Mouse (Mus musculus) lung, embryonic 15.5 days (tissue): Measurements from ENCODE around the gene Mvp. TPM values are rescaled to one million over a fixed set of nuclear protein-coding genes. Genes with fewer than 3 reads are reported as not detected.

Experiments used
- ATAC-seq: fragments of 200-750 bp; cut with Nextera tagmentation; 2 replicates; pipeline ENCODE4 v1.8.0; 2017; ENCODE audit warnings: moderate number of reproducible peaks, borderline replicate concordance; ENCODE audit not compliant: low FRiP score, low TSS enrichment; ENCODE audit errors: extremely low read depth
- H3K27ac ChIP-seq: fragments of 300-500 bp; sonication (generic); 2 replicates; pipeline ENCODE4 v1.5.1; 2015; ENCODE audit warnings: moderate library complexity, mild to moderate bottlenecking, inconsistent platforms
- H3K27me3 ChIP-seq: fragments of 300-500 bp; sonication (generic); 2 replicates; pipeline ENCODE4 v1.6.1; 2015; ENCODE audit warnings: inconsistent platforms
- H3K36me3 ChIP-seq: fragments of 300-500 bp; sonication (generic); 2 replicates; pipeline ENCODE4 v1.6.1; 2015; ENCODE audit warnings: inconsistent platforms
- H3K4me1 ChIP-seq: fragments of 300-500 bp; sonication (generic); 2 replicates; pipeline ENCODE4 v1.6.1; 2015; ENCODE audit warnings: inconsistent platforms
- H3K4me2 ChIP-seq: fragments of 300-500 bp; sonication (generic); 2 replicates; pipeline ENCODE4 v1.6.1; 2015; ENCODE audit warnings: inconsistent platforms, mild to moderate bottlenecking, moderate library complexity
- H3K4me3 ChIP-seq: fragments of 300-500 bp; sonication (generic); 2 replicates; pipeline ENCODE4 v1.5.1; 2015; ENCODE audit warnings: mild to moderate bottlenecking, inconsistent platforms
- H3K9ac ChIP-seq: fragments of 300-500 bp; sonication (generic); 2 replicates; pipeline ENCODE4 v1.6.1; 2015; ENCODE audit warnings: inconsistent platforms
- H3K9me3 ChIP-seq: fragments of 300-500 bp; sonication (generic); 2 replicates; pipeline ENCODE4 v1.6.1; 2016; ENCODE audit warnings: inconsistent platforms
- WGBS: fragments of 180-500 bp; shearing (Covaris S2); methylation state at CpG from one replicate; pipeline ENCODE4 v1.1.7; 2015; 5-methylcytosine and 5-hydroxymethylcytosine counted together
- polyA plus RNA-seq: library from polyadenylated mRNA; unstranded; fragments of >200 nt; fragmentation: Nextera tagmentation; extraction: Ambion mirVana; gene quantifications from 2 replicates; pipeline ENCODE4 v1.2.1, GENCODE M21; 2015

The Mvp gene
- polyA plus RNA-seq, 1 experiment from 2014 or later, result 13.9 TPM

- 86% methylated on average over 4 of the region's 4 CpGs for whole genome bisulfite sequencing
- H3K9ac ChIP-seq, result no peak overlapping the region
- H3K36me3 ChIP-seq, result no peaks in the 10 kb centered on the region
- no peak overlapping the region for H3K27ac ChIP-seq
- peaks cover 30% of the 10 kb centered on the region for H3K27me3 ChIP-seq
- H3K9me3 ChIP-seq, result no peaks in the 10 kb centered on the region
- no peak overlapping the region for H3K4me2 ChIP-seq
- H3K4me1 ChIP-seq, result peaks cover 9% of the 10 kb centered on the region; the same call in 1 of the 2 replicates
- no peak overlapping the region for H3K4me3 ChIP-seq
- ATAC-seq, result no peak
Observed at GRCm38 (mm10) chr7:126961965-126962364, 52.5 kb downstream of the Mvp start.

GRCm38 (mm10) chr7:126961095-126961494 is 53.3 kb downstream of the Mvp start:
- Histone ChIP-seq H3K4me2 (no peak overlapping the region), H3K9me3 (no peaks in the 10 kb centered on the region), H3K27ac (no peak overlapping the region), H3K36me3 (no peaks in the 10 kb centered on the region), H3K4me1 (peaks cover 9% of the 10 kb centered on the region; the same call in 1 of the 2 replicates), H3K4me3 (no peak overlapping the region), H3K9ac (no peak overlapping the region), H3K27me3 (peaks cover 30% of the 10 kb centered on the region)
- ATAC-seq, result no peak
- WGBS, result 77% methylated on average over 5 of the region's 5 CpGs

GRCm38 (mm10) chr7:126959780-126960179 is 54.6 kb downstream of the Mvp start:
- no peak overlapping the region for H3K9ac ChIP-seq
- no peak overlapping the region for H3K27ac ChIP-seq
- 48% methylated on average over 9 of the region's 9 CpGs for WGBS
- peaks cover 30% of the 10 kb centered on the region for H3K27me3 ChIP-seq
- no peak overlapping the region for H3K4me2 ChIP-seq
- H3K4me1 ChIP-seq, result peaks cover 9% of the 10 kb centered on the region; the same call in 1 of the 2 replicates
- ATAC-seq, result no peak
- no peak overlapping the region for H3K4me3 ChIP-seq
- H3K36me3 ChIP-seq, result no peaks in the 10 kb centered on the region
- no peaks in the 10 kb centered on the region for H3K9me3 ChIP-seq

GRCm38 (mm10) chr7:126955125-126955524 is 59.3 kb downstream of the Mvp start:
- ATAC-seq, result no peak
- no peak overlapping the region for H3K4me3 ChIP-seq
- no peak overlapping the region for H3K4me2 ChIP-seq
- H3K27me3 ChIP-seq, result peaks cover 35% of the 10 kb centered on the region
- no peak overlapping the region for H3K9ac ChIP-seq
- no peak overlapping the region for H3K27ac ChIP-seq
- WGBS, result 57% methylated on average over 3 of the region's 3 CpGs
- H3K36me3 ChIP-seq, result no peaks in the 10 kb centered on the region
- H3K4me1 ChIP-seq, result peaks cover 11% of the 10 kb centered on the region; the same call in 1 of the 2 replicates
- H3K9me3 ChIP-seq, result no peaks in the 10 kb centered on the region

- no peak overlapping the region for H3K27ac ChIP-seq
- no peak overlapping the region for H3K4me2 ChIP-seq
- no peaks in the 10 kb centered on the region for H3K36me3 ChIP-seq
- no peak overlapping the region for H3K9ac ChIP-seq
- ATAC-seq, result no peak
- no peaks in the 10 kb centered on the region for H3K9me3 ChIP-seq
- H3K4me1 ChIP-seq, result peaks cover 12% of the 10 kb centered on the region
- H3K27me3 ChIP-seq, result peaks cover 38% of the 10 kb centered on the region
- WGBS, result 0% methylated on average over 6 of the region's 8 CpGs
- H3K4me3 ChIP-seq, result no peak overlapping the region
Observed at GRCm38 (mm10) chr7:126952646-126953045, 61.8 kb downstream of the Mvp start.

GRCm38 (mm10) chr7:126951741-126952140 is 62.7 kb downstream of the Mvp start:
- Histone ChIP-seq H3K36me3 (no peaks in the 10 kb centered on the region), H3K27me3 (peaks cover 38% of the 10 kb centered on the region), H3K4me1 (peaks cover 12% of the 10 kb centered on the region), H3K9me3 (no peaks in the 10 kb centered on the region), H3K4me3 (no peak overlapping the region), H3K27ac (no peak overlapping the region), H3K4me2 (no peak overlapping the region), H3K9ac (no peak overlapping the region)
- 33% methylated on average over 4 of the region's 4 CpGs for WGBS
- ATAC-seq, result no peak

- peak overlapping the region; percentile 84 for H3K4me2 ChIP-seq
- no peak overlapping the region for H3K27ac ChIP-seq
- peak overlapping the region; percentile 37; the same call in 1 of the 2 replicates for H3K4me3 ChIP-seq
- peaks cover 12% of the 10 kb centered on the region for H3K4me1 ChIP-seq
- no peak overlapping the region for H3K9ac ChIP-seq
- H3K36me3 ChIP-seq, result no peaks in the 10 kb centered on the region
- 6% methylated on average over 26 of the region's 26 CpGs for WGBS
- peaks cover 38% of the 10 kb centered on the region for H3K27me3 ChIP-seq
- no peak for ATAC-seq
- no peaks in the 10 kb centered on the region for H3K9me3 ChIP-seq
Observed at GRCm38 (mm10) chr7:126950647-126951615, 63.5 kb downstream of the Mvp start.

GRCm38 (mm10) chr7:126949793-126950646 is 64.4 kb downstream of the Mvp start, which contains the start of gene Sez6l2:
TSS of gene Sez6l2 (plus strand) at chr7:126950563.
- Histone ChIP-seq H3K27me3 (peaks cover 38% of the 10 kb centered on the region), H3K4me2 (peak within 1 kb of the TSS; percentile 84), H3K9ac (no peak within 1 kb of the TSS), H3K36me3 (no peaks in the 10 kb centered on the region), H3K9me3 (no peaks in the 10 kb centered on the region), H3K4me1 (peaks cover 12% of the 10 kb centered on the region), H3K27ac (no peak within 1 kb of the TSS), H3K4me3 (peak within 1 kb of the TSS; percentile 37)
- under 1% methylated on average over 42 of the region's 42 CpGs for WGBS
- peak; percentile 86 for ATAC-seq

GRCm38 (mm10) chr7:126949403-126949792 is 65.0 kb downstream of the Mvp start, which contains the start of gene Asphd1:
TSS of gene Asphd1 (minus strand) at chr7:126949582.
- 0 out of 2 replicates have a peak, but pooled peaks have one; percentile 2 for ATAC-seq
- Histone ChIP-seq H3K27ac (no peak within 1 kb of the TSS), H3K27me3 (peaks cover 38% of the 10 kb centered on the region), H3K4me1 (peaks cover 12% of the 10 kb centered on the region), H3K4me2 (peak within 1 kb of the TSS; percentile 84), H3K4me3 (peak within 1 kb of the TSS; percentile 37), H3K9me3 (no peaks in the 10 kb centered on the region), H3K36me3 (no peaks in the 10 kb centered on the region), H3K9ac (no peak within 1 kb of the TSS)
- WGBS, result under 1% methylated on average over 20 of the region's 21 CpGs

- H3K27me3 ChIP-seq, result peaks cover 38% of the 10 kb centered on the region
Observed at GRCm38 (mm10) chr7:126948626-126949025, 65.8 kb downstream of the Mvp start.

GRCm38 (mm10) chr7:126946530-126946929 is 67.9 kb downstream of the Mvp start:
- ATAC-seq, result no peak
- peaks cover 3% of the 10 kb centered on the region; the same call in 1 of the 2 replicates for H3K36me3 ChIP-seq
- no peaks in the 10 kb centered on the region for H3K9me3 ChIP-seq
- H3K4me1 ChIP-seq, result peaks cover 12% of the 10 kb centered on the region
- H3K27ac ChIP-seq, result no peak overlapping the region
- H3K9ac ChIP-seq, result no peak overlapping the region
- H3K4me2 ChIP-seq, result no peak overlapping the region
- WGBS, result 42% methylated on average over 3 of the region's 3 CpGs
- H3K27me3 ChIP-seq, result peaks cover 17% of the 10 kb centered on the region
- no peak overlapping the region for H3K4me3 ChIP-seq

More at GRCm38 (mm10) chr7:126948626-126949025, 65.8 kb downstream of the Mvp start:
- Histone ChIP-seq H3K9me3 (no peaks in the 10 kb centered on the region), H3K36me3 (no peaks in the 10 kb centered on the region), H3K4me3 (no peak overlapping the region), H3K4me2 (no peak overlapping the region), H3K27ac (no peak overlapping the region), H3K9ac (no peak overlapping the region), H3K4me1 (peaks cover 12% of the 10 kb centered on the region)
- no peak for ATAC-seq
- WGBS, result 71% methylated on average over 10 of the region's 10 CpGs
